Mouse (Mus musculus) cerebellum, postnatal 25 days (tissue): ENCODE results near the gene Eml2.
"Not testable (repeated sequence)": the region's sequence is repeated elsewhere in the genome, so short reads cannot be mapped to it uniquely, and the experiment has no call there.

Experiments
- DNase-seq, 2 experiments: peaks; one replicate each; pipeline ENCODE4 v3.0.0; 2021; ENCODE audit warnings: mixed read lengths in 2 of 2

The Eml2 gene

GRCm38 (mm10) chr7:19175708-19176515 is at the start of gene Eml2:
Gene Eml2, plus strand, starts transcription at chr7:19176421.
- peak; percentile 68 to 82 for DNase-seq

- DNase-seq, result no peak
Measured at GRCm38 (mm10) chr7:19127744-19128143, 48.5 kb upstream of the Eml2 start.

GRCm38 (mm10) chr7:19129396-19129795 is 46.8 kb upstream of the Eml2 start:
- DNase-seq, result no peak

- DNase-seq, result peak in 1 of 2 experiments; percentile 44
Measured at GRCm38 (mm10) chr7:19130657-19131056, 45.6 kb upstream of the Eml2 start.

GRCm38 (mm10) chr7:19131324-19131848 is 44.8 kb upstream of the Eml2 start:
- DNase-seq, result peak; percentile 96 to 98

- peak in 1 of 2 experiments; percentile 39 for DNase-seq
Measured at GRCm38 (mm10) chr7:19136168-19136567, 40.1 kb upstream of the Eml2 start.

- DNase-seq, result no peak
Measured at GRCm38 (mm10) chr7:19136673-19137334, 39.4 kb upstream of the Eml2 start.

- peak in 1 of 2 experiments; percentile 68 for DNase-seq
Measured at GRCm38 (mm10) chr7:19137380-19137779, 38.8 kb upstream of the Eml2 start.

GRCm38 (mm10) chr7:19146793-19147192 is 29.4 kb upstream of the Eml2 start:
- DNase-seq, result no peak

- no peak for DNase-seq
Measured at GRCm38 (mm10) chr7:19147497-19148045, 28.6 kb upstream of the Eml2 start.

GRCm38 (mm10) chr7:19148180-19148874 is 27.9 kb upstream of the Eml2 start:
- no peak for DNase-seq

GRCm38 (mm10) chr7:19148875-19149541 is 27.2 kb upstream of the Eml2 start, which contains the start of gene Qpctl:
Gene Qpctl, minus strand, starts transcription at chr7:19149291.
- DNase-seq, result peak; percentile 96 to 97

- DNase-seq, result peak; percentile 97 to 99
Measured at GRCm38 (mm10) chr7:19149626-19150025, 26.6 kb upstream of the Eml2 start, which contains the start of gene Snrpd2. Gene Snrpd2, plus strand, starts transcription at chr7:19149722.

- DNase-seq, result not testable (repeated sequence)
Measured at GRCm38 (mm10) chr7:19151121-19151520, 25.1 kb upstream of the Eml2 start.

GRCm38 (mm10) chr7:19154796-19155195 is 21.4 kb upstream of the Eml2 start:
- DNase-seq, result peak; percentile 33 to 58

GRCm38 (mm10) chr7:19155825-19156475 is 20.3 kb upstream of the Eml2 start:
- DNase-seq, result peak in 1 of 2 experiments; percentile 43

GRCm38 (mm10) chr7:19157160-19157800 is 18.9 kb upstream of the Eml2 start:
- peak; percentile 98 to 99 for DNase-seq

- DNase-seq, result no peak
Measured at GRCm38 (mm10) chr7:19158601-19159000, 17.6 kb upstream of the Eml2 start.

- peak in 1 of 2 experiments; percentile 39 for DNase-seq
Measured at GRCm38 (mm10) chr7:19159411-19159810, 16.8 kb upstream of the Eml2 start.

- DNase-seq, result peak in 1 of 2 experiments; percentile 48
Measured at GRCm38 (mm10) chr7:19160115-19160514, 16.1 kb upstream of the Eml2 start.

- no peak for DNase-seq
Measured at GRCm38 (mm10) chr7:19162928-19163327, 13.3 kb upstream of the Eml2 start.
